Mouse (Mus musculus) megakaryocyte-erythroid progenitor cell, adult 5-6 weeks (primary cell): ENCODE results near the gene Ank3. TPM values are rescaled to one million over a fixed set of nuclear protein-coding genes. Genes with fewer than 3 reads are reported as not detected.

ENCODE experiments used
- ATAC-seq: replicated peaks from 2 replicates; pipeline ENCODE4 v1.8.0; 2016; ENCODE audit warnings: mild to moderate bottlenecking, inconsistent platforms; ENCODE audit not compliant: severe bottlenecking, poor library complexity, low FRiP score, low TSS enrichment
- total RNA-seq, 2 experiments: library from RNA; stranded (forward) in 1 of 2; stranded (reverse) in 1 of 2; fragments of 200-1000, 215-1000 nt in 1 of 2; fragments of >200 nt in 1 of 2; fragmentation: Nextera tagmentation in 1 of 2; gene quantifications; 2 replicates each; pipeline ENCODE4 v1.2.3; 2014 to 2017

Gene Ank3
- total RNA-seq, 2 experiments from 2014 or later: 0.09 TPM; not detected in 1

DNA sequence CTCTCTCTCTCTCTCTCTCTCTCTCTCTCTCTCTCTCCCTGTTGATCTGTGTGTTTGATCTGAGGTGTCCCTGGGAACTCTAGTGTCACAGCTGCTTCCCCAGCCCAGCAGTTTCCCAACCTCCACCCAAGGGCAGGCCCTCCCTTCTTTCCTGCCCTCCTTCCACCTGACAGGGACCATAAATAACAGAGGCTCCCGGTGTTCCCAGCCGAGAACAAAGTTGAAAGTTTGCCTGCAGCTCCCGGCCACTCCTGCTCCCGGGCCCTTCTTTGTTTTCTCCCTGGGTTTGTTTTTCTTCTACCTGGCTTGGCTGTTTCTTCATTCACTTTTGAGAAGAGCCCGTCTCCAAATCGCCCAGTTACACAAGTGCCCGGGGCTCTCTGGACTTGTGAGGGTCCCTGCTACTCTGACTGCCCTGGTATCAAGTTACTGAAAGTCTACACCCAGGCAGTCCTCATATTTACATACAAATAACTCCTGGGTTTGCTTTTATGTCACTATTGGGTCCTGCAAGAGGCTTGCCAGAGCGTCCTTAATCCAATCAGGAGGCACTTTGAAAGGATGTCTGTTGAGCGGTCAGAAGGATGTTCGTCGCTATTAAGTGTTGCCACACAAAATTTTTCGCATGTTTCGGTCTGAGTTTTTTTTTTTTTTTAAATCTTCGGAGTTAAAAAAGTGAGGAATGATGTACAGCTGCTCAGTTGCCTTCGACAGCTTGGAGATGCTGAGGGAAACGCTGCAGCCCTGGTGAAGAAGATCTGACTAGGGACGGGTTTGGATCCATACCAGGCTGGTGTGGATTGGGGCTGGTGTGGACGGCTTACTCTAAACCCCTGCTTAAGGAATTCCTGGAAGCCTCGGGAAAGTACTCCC, 526.9 kb downstream of the Ank3 start:
- ATAC-seq: no peak

DNA sequence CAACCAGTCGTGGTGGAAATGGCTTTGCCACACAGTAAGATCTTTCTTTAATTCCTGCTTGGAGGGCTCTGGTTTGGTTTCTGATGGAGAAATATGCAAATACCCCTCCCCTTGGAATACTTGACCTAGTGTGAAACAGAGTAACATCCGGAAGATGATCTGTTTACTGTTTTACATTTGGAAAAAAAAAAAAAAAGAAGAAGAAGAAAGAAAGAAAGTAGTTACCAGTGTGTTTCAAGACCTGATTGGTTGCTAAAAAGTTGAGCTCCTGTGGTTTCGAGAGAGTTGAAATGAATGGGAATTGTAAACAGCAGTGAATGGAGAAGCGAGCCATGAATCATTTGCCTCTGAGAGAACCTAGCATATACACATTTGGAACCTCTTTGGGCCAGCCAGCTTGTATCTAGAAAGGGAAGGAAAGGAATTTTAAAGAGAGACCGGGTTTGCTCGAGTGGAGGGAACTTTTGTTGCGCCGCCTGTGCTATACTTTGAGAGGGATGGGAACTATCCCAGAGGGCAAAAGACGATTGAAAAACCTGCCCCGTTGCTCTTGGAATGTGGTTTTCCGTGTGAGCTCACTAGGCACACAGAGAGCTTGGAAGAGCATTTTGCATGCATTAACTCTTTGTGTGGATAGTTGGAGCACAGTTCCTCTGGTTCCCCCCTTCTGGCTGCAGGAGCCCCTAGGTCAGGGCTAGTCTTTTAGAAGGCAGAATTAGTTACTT, 527.7 kb downstream of the Ank3 start:
- ATAC-seq: no peak

DNA sequence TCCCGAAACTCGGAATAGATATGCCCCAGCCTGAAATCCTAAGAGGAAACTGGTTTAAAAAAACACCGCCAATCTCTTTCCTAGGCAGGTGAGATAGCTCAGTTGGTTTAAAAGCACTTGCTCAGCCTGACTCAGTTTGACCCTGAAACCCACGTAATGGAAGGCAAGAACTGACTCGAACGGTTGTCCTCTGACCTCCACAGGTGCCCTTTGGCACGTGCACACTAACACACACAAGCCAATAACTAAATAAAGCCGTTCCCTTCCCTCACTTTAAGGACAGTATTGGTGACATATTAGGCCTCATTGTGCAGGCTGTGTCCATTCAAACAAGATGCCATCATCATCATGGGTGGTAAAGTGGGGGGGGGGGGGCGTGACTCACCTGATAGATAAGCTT, 528.4 kb downstream of the Ank3 start:
- ATAC-seq: no peak

DNA sequence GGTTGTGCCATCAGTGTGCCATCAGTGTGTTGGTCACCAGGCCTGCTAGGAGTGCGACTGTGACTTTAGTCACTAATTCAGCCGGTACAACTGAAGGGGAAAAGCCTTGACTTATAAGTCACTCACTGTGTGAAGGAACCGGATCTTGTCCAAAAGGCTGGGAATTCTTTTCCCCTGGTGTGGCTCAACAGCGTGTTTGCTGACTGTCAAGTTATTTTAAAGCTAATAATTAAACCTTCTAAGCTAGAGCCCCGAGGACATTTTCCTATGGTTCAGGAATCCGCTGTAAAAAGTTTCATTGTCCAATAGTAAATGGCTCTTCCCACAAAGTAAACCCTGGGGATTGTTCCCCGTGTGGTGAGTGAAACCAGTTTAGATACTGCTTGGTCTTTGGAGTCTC, 529.8 kb downstream of the Ank3 start:
- no peak for ATAC-seq

DNA sequence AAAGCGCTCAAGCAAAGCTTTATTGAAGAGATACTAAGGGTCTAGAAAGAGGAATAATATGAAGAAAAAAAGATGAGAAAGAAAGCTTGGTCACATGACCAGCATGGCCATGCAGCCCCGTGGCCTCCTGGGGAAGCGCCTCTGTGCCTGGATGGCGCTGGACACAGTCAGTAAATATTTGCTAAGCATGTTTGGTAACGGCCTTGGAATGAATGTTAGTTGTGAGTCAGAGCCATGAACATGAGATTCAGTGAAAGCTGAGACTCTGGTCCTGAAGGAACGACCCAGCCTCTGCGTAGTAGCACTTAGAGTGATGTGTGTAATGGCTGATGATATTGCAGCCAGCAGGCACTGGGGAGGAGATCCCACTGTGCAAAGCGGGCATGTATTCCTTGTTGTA, 531.9 kb downstream of the Ank3 start:
- no peak for ATAC-seq

DNA sequence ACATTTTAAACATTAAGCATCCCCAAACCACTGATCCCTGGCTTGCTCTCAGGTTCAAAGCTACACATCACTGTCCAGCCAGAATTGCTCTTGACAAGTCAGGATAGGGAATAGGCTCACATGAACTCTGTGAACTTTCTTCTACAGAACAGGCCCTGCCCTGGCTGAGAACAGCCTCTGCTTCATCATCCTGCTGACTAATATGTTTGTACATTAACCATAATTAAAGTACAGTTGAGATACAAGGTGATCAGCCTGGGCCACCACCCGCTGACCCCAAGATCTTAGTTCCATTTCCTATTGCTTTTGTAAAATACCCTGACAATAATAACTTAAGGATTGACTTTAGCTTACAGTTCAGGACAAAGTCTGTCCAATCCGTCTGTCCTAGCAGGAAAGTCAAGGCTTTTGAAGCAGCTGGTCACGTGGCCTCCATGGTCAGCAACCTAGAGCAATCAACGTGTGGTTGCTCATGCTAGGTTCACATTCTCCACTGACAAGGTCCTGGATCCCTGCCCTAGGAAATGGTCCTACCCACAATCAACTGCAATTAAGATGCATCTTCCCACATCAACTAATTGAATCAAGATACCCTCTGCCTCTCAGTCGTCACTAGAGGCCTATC, 538.0 kb downstream of the Ank3 start:
- ATAC-seq: no peak

DNA sequence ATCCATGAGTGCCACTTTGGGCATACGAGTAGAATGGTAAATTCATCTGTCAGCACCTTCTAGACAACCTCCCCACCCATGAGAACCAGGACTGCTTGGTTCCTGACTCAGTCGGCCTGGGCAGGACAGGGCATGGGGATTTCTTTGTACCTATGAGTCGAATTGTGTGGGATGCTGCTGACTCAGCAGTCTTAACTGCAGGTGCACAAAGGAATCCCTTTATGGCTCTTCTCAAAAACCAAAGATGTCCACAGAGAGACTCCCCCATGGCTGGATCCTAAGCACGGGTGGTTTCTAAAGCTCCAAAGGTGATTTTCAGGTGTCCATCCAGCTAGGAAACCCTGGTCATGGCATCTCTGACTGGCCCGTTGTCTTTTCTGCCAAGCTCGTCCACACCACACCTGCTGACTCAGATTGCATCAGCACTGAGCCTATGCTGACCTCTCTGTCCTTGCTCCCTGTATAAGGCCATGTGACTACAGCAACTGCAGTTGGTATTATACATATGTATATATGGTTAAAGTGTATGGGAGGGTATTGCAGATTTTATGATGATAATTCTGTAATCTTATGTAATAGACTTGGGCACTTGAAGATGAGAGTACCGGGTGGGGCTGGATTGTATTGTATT, 538.8 kb downstream of the Ank3 start:
- no peak for ATAC-seq

DNA sequence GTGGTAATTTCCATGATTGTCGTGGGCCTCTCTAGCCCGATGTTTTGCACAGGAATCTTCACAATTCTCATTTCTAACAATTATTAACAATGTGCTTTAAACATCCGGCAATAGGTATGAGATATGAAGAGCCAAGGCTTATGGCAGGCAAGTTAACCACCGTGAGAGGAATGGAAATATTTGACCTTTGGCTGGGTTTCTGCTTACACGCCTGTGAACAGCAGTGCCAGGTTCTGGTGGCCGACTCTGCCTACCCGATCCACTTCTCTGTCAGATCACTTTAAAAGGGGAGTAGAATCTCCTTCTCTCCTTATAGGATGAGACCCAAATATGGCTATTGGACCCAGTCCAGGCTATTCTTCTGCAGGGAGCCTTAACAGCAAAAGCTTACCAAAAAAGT, 540.6 kb downstream of the Ank3 start:
- ATAC-seq: no peak

DNA sequence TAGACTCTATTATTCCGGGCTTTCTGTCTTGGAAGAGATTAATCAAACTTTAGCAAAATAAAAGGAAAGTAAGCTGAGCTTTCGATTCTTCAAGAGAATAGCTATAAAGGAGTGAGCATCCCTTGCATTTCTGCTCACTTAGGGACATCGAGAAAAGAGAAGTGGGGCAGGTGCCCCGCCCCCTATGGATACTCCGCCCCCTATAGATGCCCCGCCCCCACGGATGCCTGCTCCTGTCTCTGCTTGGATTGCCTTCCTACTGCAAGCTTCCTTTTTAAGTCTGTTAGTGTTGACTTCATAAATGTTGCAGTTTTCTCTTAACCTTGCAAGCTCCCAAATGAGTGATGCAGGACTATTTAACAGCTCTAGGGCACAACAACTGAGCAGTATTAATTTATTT, 541.4 kb downstream of the Ank3 start:
- ATAC-seq: no peak

DNA sequence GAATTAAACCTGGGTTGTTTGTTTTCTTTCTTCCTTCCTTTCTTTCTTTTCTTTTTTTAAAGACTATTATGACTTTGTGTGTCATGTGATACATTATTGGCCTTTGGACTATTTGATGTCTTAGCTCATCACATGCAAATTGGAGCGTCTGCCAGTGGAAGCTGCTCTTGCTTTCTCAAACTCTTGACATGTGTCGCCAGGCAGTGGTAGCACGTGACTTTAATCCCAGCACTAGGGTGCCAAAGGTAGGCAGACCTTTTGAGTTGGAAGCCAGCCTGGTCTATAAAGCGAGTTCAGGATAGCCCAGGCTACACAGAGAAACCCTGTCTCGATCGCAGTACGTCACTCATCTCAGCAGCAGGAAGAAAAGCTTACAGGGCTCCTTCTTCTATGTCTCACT, 542.4 kb downstream of the Ank3 start:
- no peak for ATAC-seq

DNA sequence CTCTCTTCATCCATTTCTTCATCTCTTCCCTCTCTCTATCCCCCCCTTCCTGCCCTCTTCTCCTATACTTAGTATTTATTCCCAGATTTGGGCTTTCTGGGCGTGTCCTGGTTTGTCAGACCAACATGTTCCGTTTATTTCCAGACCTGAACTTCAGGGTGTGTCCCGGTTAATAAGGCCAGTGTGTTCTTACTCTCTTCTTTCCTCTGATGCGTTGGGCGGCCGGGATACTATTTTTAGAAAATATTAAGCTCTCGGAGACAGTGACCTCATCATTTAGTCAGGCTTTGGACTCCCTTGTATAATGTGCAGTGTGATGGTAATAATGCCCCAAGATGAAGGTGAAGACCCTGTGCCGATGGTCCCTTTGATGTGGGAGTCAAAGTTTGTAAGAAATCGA, 546.3 kb downstream of the Ank3 start:
- no peak for ATAC-seq

DNA sequence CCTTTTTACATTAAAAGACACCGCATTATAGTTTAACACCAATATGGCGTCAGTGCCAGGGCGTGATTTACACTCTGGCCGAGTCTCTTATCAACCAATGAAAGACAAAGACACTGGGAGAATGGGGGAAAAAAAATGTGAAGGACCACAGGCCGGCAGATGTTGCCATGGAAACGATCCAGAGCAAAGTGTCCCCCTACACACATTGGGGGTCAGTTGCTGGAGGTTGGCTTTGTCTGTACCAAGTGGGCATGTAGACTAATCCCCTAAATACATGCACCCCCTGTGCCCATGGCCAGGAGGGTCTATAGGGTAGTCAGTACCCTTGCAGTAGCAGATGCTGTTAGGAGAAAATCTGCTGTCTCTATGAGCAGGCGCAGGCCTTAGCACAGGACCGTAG, 547.3 kb downstream of the Ank3 start:
- no peak for ATAC-seq

DNA sequence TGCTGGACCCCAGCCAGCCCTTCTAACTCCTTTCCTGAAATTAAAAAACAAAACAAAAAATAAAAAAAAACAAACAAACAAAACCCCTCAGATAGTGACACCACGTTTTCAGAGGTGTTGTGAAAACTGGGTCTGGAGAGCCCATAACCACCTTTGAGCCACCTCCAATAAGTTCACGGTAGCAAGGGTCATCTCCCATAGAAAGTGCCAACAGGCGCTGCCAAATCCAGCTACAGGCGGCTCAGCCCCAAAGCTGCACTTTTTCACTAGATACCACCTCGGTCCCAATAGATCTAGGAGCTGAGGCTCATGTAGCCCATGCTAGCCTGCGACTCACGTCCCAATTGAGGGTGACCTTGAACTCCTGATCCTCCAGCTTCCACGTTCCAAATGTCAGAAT, 547.7 kb downstream of the Ank3 start:
- ATAC-seq: no peak

DNA sequence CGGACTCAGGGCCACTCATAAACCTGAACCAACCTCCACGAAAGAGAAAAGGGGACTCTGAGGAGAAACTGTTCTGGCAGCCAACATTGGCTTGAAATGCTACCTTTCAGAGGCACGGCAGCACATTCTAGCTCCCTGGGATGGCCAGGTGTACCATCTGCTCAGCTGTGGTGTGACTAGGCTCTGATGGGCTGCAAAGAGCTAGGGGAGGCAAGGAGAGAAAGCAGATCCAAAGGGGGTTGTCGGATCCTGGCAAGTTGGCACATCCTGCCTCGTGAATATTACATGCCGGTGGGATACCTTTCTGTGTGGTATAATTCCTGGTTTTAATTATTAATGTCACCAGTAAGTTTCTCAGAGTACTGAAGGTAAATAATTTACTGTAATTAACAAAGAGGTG, 548.5 kb downstream of the Ank3 start:
- no peak for ATAC-seq

DNA sequence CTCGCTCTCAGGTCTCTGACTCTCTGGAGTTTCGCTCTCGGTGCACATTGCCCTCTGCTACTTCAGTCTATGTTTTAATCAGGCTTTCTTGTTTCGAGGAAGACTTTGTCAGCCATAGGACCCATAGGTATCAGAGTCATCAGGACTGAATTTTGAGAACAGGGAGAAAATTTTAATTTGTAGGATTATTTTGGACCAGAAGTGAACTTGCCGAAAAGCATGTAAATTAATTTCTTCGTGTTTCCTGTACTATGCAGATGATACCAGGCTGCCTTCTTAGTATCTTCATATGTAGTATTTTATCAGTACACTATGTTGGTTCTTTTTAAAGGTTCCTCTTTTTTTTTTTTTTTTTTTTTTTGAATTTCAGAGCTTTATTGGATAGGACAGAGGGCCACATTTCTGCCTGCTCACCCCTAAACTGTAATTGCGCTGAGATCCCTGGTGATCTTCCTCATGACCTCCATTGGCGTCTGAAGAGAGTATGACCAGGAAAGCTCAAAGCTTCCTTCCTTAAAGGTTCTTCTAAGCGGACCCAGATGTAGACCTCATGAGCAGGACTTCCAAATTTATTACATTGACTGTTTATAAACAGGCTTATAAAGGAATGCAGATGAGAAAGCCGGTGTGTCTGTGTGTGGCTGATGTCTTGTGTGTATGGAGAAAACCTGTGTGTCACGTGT, 551.8 kb downstream of the Ank3 start:
- no peak for ATAC-seq

DNA sequence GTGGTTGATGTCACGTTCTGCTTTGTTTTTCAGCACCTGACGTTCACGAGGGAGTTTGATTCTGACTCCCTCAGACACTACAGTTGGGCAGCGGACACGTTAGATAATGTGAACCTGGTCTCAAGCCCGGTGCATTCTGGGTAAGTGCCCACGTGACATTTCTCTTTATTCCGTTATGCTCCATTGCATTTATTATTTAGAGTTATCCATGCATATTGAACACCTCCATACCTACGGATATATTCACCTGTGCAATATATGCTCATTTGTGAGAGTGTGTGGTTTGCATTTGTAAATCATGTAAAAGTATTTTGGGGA, 552.3 kb downstream of the Ank3 start:
- no peak for ATAC-seq

DNA sequence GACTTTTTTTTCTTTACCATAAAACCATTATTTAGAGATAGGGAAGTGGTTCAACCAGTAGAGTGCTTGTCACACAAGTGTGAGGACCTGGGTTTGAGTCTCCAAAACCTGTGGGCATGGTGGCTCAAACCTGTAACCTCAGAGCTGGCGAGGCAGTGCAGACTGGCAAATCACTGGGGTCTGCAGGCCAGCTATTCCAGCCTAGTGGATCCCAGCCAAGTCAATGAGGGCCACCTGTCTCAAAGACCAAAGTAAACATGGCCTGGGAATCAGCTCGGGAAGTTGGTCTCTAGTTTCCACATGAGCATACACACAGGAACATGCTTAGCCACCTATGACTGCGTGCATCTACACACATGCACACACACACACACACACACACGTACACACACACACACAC, 552.9 kb downstream of the Ank3 start:
- no peak for ATAC-seq

DNA sequence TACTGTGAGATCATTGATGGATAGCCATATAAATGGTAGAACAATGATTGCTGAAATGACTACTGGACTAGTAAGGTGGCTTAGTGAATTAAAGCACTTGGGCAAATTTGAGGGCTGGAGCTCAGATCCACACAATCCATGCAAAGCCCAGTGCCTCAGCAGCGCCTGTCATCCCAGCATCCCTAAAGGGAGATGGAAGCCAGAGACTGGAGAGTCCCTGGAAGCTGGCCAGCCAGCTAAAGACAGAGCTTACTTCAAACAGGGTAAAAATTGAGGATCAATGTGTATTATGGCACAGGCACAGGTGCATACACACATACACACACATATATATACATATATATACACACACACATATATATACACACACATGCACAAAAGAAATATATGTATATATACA, 553.7 kb downstream of the Ank3 start:
- ATAC-seq: no peak

DNA sequence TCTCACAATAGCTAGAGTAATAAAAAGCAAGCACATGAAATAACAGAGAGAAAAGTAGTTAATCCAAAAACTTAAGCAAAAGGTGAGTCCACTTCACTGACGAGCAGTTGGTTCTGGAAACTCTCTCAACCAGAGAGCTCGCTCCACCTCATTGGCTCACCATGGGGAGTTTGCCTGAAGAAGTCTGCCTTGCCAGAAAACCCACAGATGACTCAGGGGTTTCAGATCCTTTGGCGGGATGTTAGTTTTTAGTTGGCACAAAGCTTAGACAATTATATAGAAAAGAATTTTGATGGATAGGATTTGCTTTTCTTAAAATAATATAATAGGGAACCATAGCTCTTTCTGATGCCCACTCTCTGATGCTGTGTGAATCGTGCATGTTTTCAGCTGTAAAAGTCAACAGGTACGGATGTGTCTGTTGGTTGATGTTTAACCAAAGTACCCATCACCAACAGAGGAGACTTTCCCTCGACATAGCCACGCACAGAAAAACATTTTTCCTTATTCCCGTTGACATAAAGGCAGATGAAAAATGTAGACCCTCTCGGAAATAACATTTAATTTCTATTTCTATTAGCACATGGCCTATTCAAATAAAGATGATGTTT, 556.2 kb downstream of the Ank3 start:
- ATAC-seq: no peak
